Mouse (Mus musculus) erythroblast, embryonic 14.5 days (primary cell): ENCODE results near the gene Zfp385b.

ENCODE experiments used
- GATA1 ChIP-seq: IDR thresholded peaks from 2 replicates; pipeline ENCODE4 v1.6.1; 2012; ENCODE audit warnings: low read length, inconsistent platforms, mixed read lengths
- TAL1 ChIP-seq: IDR thresholded peaks from 3 replicates; pipeline ENCODE4 v1.6.1; 2012; ENCODE audit warnings: low read length, inconsistent platforms, mixed read lengths

DNA sequence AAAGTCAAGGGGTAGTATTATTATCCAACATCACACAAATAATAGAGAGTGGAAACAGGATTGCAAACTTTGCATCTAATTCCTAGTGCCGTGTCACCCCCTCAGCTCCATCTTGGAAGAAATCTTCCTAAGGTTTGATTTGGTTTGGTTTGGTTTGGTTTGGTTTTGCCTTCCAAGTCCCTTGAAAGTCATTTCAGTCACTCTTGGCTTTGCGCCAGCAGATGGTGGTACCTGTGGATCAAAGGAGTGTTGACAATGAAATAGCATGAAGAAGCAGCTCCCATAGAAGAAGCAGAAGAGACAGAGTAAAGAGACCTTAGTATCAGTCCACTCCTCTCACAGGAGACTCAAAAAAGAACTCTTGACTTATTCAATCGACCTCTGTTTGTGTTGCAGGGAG, 17.1 kb downstream of the Zfp385b start:
- TF ChIP-seq GATA1 = no peak
- no peak for TF ChIP-seq TAL1
